Mouse (Mus musculus) mature B cell (primary cell): ENCODE measurements around the gene 4933405L10Rik.

Source experiments
- in situ Hi-C: fragments of 300-500 bp; cut with MboI; formaldehyde crosslinking; loops from 2 replicates; pipeline ENCODE4 v1.14.3; 2019

The 4933405L10Rik gene

GRCm38 (mm10) chr8:105753916-105754315 is 46.5 kb downstream of the 4933405L10Rik start:
- in situ Hi-C loops: no loop called here

- in situ Hi-C loops: no loop called here
These were observed 47.2 kb downstream of the 4933405L10Rik start for GRCm38 (mm10) chr8:105754688-105755087.

GRCm38 (mm10) chr8:105757796-105758276 is 50.4 kb downstream of the 4933405L10Rik start:
- in situ Hi-C loops: no loop called here

- in situ Hi-C loops: no loop called here
These were observed 51.0 kb downstream of the 4933405L10Rik start, which contains the start of gene Gfod2 for GRCm38 (mm10) chr8:105758277-105759108. Gene Gfod2, minus strand, starts transcription at chr8:105758664.
